Mouse (Mus musculus) urinary bladder, postnatal 10 days (tissue): ENCODE data around the gene Gse1.

ENCODE experiments used
- DNase-seq: peaks from one replicate; pipeline ENCODE4 v3.0.0; 2022; ENCODE audit warnings: low spot score

The Gse1 gene

GRCm38 (mm10) chr8:120276051-120276890 lies 48.0 kb downstream of the Gse1 start:
- DNase-seq, result peak; percentile 67

GRCm38 (mm10) chr8:120276891-120277426 lies 48.7 kb downstream of the Gse1 start:
- no peak for DNase-seq

- DNase-seq, result no peak
Observed at GRCm38 (mm10) chr8:120278009-120278408, 49.8 kb downstream of the Gse1 start.

GRCm38 (mm10) chr8:120279418-120279817 lies 51.2 kb downstream of the Gse1 start:
- DNase-seq, result no peak

GRCm38 (mm10) chr8:120281487-120281886 lies 53.2 kb downstream of the Gse1 start:
- no peak for DNase-seq

DNA sequence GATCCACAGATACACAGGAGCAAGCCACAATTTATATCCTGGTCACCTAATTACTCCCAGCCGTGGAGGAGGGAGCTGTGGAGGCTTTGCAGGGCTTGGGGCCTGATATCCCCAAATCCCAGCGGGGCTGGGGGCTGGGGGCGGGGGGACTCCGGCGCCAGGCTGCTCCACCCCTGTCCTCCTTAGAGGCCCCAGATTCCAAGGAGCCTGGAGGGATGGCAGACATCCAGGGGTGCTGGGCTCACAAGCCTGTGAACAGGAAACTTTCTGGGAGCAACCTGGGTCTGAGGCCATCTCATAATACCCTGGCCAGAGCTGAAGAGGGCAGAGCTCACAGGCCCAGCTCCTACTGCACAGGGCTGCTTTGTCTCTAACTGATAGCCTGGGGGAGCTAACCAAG lies 54.2 kb downstream of the Gse1 start:
- no peak for DNase-seq

- no peak for DNase-seq
Observed at GRCm38 (mm10) chr8:120284265-120284664, 56.0 kb downstream of the Gse1 start.

GRCm38 (mm10) chr8:120285033-120285432 lies 56.8 kb downstream of the Gse1 start:
- DNase-seq, result no peak

DNA sequence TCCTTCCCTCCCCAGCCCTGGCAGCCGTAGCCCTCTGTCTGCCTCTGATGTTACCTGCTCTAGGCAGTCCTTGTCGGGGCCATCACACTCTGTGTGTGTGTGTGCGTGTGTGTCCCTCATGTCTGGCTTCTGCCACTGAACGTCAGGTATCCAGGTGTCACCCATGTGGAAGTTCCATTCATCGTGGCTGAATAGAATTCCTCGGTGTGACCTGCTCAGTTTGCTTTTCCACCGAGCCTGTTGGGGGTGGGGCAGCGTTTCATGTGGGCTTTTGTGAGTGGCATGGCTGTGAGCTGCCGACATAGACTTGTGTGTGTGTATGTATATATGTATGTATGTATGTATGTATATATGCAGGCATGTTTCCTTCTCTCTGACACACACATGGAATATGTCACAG lies 57.6 kb downstream of the Gse1 start:
- no peak for DNase-seq

- DNase-seq, result no peak
Observed at GRCm38 (mm10) chr8:120288122-120288908, 60.1 kb downstream of the Gse1 start.

DNA sequence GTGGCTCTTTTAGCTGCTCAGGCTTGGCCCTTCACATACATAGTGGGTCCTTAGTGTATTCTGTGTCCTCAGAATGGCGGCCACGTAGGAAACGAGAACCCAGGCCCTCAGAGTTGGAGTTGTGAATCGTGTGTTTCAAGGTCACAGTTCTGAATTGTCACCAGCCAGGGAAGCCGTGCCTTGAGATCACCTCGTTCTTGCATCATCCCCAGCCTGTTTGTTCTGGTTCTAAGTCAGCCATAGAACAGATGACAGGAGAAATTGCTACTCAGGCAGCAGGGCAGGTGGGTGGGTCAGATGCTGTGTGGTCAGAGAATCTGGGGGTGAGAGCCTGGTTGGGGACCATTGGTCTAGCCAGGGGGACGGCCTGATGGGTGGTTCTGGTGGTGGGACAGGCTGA lies 60.9 kb downstream of the Gse1 start:
- DNase-seq, result no peak

DNA sequence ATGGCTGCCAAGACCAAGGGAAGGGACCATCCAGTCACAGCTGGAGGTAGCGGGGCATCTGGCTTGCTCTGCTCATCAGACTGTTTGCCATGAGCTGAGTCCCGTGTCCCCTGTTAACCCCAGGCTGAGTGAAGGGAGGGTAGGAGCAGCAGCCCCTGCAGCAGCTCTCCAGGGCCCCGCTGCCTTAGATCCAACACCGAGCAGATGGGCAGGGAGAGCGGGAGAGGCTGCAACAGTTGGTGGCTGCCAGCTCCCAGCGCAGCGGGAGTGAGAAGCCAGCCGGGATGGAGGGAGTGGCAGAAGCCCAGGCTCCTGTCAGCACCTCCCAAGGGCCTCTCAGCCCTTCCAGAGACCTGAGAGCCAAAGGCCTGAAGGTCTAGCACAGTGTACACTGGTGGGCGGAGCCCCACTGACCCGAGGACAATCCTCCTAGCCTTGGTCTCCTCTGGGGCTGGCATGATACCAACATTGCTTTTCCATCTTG lies 61.5 kb downstream of the Gse1 start:
- no peak for DNase-seq

- no peak for DNase-seq
Observed at GRCm38 (mm10) chr8:120290614-120291013, 62.4 kb downstream of the Gse1 start.

DNA sequence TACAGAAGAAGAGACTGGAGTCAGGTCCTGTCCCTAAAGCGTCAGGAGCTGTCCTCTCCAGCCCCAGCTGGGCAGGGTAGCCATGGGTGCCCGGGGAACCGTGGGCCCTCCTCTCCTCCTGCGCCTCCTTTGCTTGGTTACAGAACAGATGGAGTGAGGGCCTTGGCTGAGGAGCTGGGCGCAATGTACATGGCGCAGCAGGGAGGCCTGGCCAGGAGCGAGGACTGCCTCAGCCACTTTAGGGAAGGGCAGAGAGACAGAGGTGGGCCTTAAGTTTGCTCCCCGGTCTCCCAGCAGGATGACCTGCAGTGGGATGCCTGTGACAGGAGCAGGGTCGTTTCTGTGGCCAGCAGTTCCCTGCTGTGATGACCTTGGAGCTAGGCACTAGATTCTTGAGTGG lies 63.4 kb downstream of the Gse1 start:
- DNase-seq, result no peak

GRCm38 (mm10) chr8:120292316-120293107 lies 64.3 kb downstream of the Gse1 start:
- DNase-seq, result no peak

DNA sequence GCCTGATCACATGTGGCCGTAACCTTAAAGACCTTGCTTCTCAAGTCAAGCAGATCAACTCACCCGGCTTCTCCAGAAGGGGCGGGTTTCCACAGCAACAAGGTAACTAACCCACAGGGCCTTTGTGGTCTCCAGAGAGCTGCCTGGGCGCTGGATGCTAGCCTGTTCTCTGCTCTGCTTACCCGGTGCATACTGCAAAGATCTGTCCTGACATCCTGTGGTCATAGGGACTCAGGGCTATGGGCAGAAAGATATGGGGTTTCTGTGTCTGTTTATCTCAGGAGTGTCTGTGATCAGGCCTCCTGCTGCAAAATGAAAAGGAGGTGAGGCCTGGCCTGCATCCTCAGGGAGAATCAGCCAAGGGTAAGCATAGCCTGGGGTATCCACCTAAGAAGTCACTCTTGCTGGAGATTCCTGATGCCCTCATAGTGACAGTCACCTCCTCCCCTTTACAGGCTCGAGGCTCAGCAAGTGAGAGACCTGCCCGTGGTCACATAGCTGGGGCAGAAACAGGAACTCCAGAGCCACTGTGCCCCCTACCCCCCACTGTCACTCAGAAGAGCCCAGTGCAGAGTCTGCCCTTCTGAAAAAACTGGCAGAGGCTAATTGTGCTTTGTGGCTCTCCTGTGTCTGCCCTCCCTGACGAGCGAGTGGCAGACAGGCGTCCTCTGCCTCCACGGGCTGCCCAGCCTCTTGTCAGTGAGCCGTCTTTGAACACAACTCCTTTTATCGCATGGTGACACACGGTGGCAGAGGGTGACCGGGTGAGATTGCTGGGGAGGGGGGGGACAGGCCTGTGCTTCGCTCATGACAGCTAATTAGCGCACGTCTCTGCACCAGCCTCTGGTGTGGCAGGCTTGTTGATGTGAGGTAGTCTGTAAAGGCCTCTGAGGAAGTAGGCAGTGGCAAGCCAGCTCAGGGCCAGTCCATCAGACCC lies 65.4 kb downstream of the Gse1 start:
- DNase-seq, result no peak

- DNase-seq, result no peak
Observed at GRCm38 (mm10) chr8:120294982-120295870, 67.0 kb downstream of the Gse1 start.

- no peak for DNase-seq
Observed at GRCm38 (mm10) chr8:120297000-120297399, 68.7 kb downstream of the Gse1 start.

GRCm38 (mm10) chr8:120298601-120299532 lies 70.6 kb downstream of the Gse1 start:
- DNase-seq, result no peak
